Mouse (Mus musculus): Measurements from ENCODE around the gene Mob4. TPM values are rescaled to one million over a fixed set of nuclear protein-coding genes. Genes with fewer than 3 reads are reported as not detected.
A peak's percentile ranks its signal among the peaks of the same experiment; 100 is the strongest.

The Mob4 gene
- total RNA-seq, 2 experiments from 2014 or later = 51.0 to 54.8 TPM

GRCm38 (mm10) chr1:55173720-55174557, 42.9 kb downstream of the Mob4 start:
- DNase-seq (ENCODE audit: low spot score in 2 of 2) = no peak
- intact Hi-C loops (cut with DNase I) = no loop called here

- no peak for DNase-seq (ENCODE audit: low spot score in 2 of 2)
- intact Hi-C loops (cut with DNase I) = no loop called here
These were observed 43.6 kb downstream of the Mob4 start for GRCm38 (mm10) chr1:55174558-55175034.

- intact Hi-C loops (cut with DNase I) = no loop called here
- DNase-seq (ENCODE audit: low spot score in 2 of 2) = no peak
These were observed 49.0 kb downstream of the Mob4 start for GRCm38 (mm10) chr1:55179917-55180566.

- DNase-seq (ENCODE audit: low spot score in 2 of 2) = no peak
- intact Hi-C loops (cut with DNase I) = no loop called here
These were observed 51.4 kb downstream of the Mob4 start for GRCm38 (mm10) chr1:55182392-55182791.

- no peak for DNase-seq (ENCODE audit: low spot score in 2 of 2)
- intact Hi-C loops (cut with DNase I) = no loop called here
These were observed 54.7 kb downstream of the Mob4 start for GRCm38 (mm10) chr1:55185718-55186117.

GRCm38 (mm10) chr1:55186592-55187210, 55.7 kb downstream of the Mob4 start:
- intact Hi-C loops (cut with DNase I) = no loop called here
- DNase-seq (ENCODE audit: low spot score in 2 of 2) = no peak

- no peak for DNase-seq (ENCODE audit: low spot score in 2 of 2)
- intact Hi-C loops (cut with DNase I) = loop anchor here (5.0 kb wide), 1 partner anchor 35 kb away; the partner anchor contains the start of gene Rftn2
These were observed 61.0 kb downstream of the Mob4 start for GRCm38 (mm10) chr1:55192015-55192414.

GRCm38 (mm10) chr1:55192824-55193223, 61.8 kb downstream of the Mob4 start:
- no peak for DNase-seq (ENCODE audit: low spot score in 2 of 2)
- intact Hi-C loops (cut with DNase I) = loop anchor here (5.0 kb wide), 1 partner anchor 34 kb away; the partner anchor contains the start of gene Rftn2

- intact Hi-C loops (cut with DNase I) = loop anchor here (5.0 kb wide), 1 partner anchor 34 kb away; the partner anchor contains the start of gene Rftn2
- DNase-seq (ENCODE audit: low spot score in 2 of 2) = no peak
These were observed 62.3 kb downstream of the Mob4 start for GRCm38 (mm10) chr1:55193316-55193715.

- no peak for DNase-seq (ENCODE audit: low spot score in 2 of 2)
- intact Hi-C loops (cut with DNase I) = loop anchor here (5.0 kb wide), 1 partner anchor 33 kb away; the partner anchor contains the start of gene Rftn2
These were observed 63.3 kb downstream of the Mob4 start for GRCm38 (mm10) chr1:55194064-55194915.

- intact Hi-C loops (cut with DNase I) = no loop called here
- DNase-seq (ENCODE audit: low spot score in 2 of 2) = no peak
These were observed 64.0 kb downstream of the Mob4 start for GRCm38 (mm10) chr1:55195021-55195420.

GRCm38 (mm10) chr1:55196327-55197003, 65.4 kb downstream of the Mob4 start:
- DNase-seq (ENCODE audit: low spot score in 2 of 2) = no peak
- intact Hi-C loops (cut with DNase I) = no loop called here

GRCm38 (mm10) chr1:55198719-55199118, 67.7 kb downstream of the Mob4 start:
- intact Hi-C loops (cut with DNase I) = no loop called here
- no peak for DNase-seq (ENCODE audit: low spot score in 2 of 2)

GRCm38 (mm10) chr1:55201850-55202752, 71.1 kb downstream of the Mob4 start:
- intact Hi-C loops (cut with DNase I) = loop anchor here (2.0 kb wide), 1 partner anchor 41 kb away; no protein-coding TSS in a partner anchor
- peak; percentile 30 to 46 for DNase-seq (ENCODE audit: low spot score in 2 of 2)

Data from left cerebral cortex, postnatal 36 days (tissue).